Comparison of ENCODE assay signal across 19 mouse cellular contexts in genomic region chr13:43959121-43959572, GRCm38 (mm10).
DNase-seq lines count a peak whose midpoint lies in the region; ATAC-seq and TF ChIP-seq lines count a peak whose summit lies in the region.
"Had no signal": no experiment of that assay in that cellular context is flagged by ENCODE, and none has a peak within 500 bp of the region (broad histone marks: within the 10 kb centered on the region; RNA-seq: fewer than 3 reads in every experiment).

No protein-coding gene starts in this region.

- no peaks in the 10 kb centered on the region for H3K36me3 ChIP-seq in liver, postnatal 0 days (replicated peaks; ENCODE audit: insufficient read depth, low read length)
- no peaks in the 10 kb centered on the region for H3K36me3 ChIP-seq in neural tube, embryonic 15.5 days
- no peaks in the 10 kb centered on the region for H3K36me3 ChIP-seq in kidney, adult 2 months (ENCODE audit: control insufficient read depth, insufficient read depth, low read length)
- H3K36me3 ChIP-seq: liver, embryonic 13.5 days had no signal

- H3K9me3 ChIP-seq in liver, postnatal 0 days (ENCODE audit: low read length), result no peaks in the 10 kb centered on the region
- no peaks in the 10 kb centered on the region for H3K9me3 ChIP-seq in neural tube, embryonic 15.5 days (replicated peaks)
- H3K9me3 ChIP-seq: liver, embryonic 13.5 days had no signal

- no peaks in the 10 kb centered on the region for H3K27me3 ChIP-seq in liver, postnatal 0 days (ENCODE audit: insufficient read depth, low read length)
- H3K27me3 ChIP-seq in neural tube, embryonic 15.5 days (replicated peaks), result 0 out of 2 replicates have a peak, but pooled peaks cover 2% of the 10 kb centered on the region
- no peaks in the 10 kb centered on the region for H3K27me3 ChIP-seq in kidney, adult 2 months (replicated peaks; ENCODE audit: control insufficient read depth, insufficient read depth, low read length)
- H3K27me3 ChIP-seq: liver, embryonic 13.5 days had no signal

- WGBS in liver, postnatal 0 days (ENCODE audit: insufficient replicate concordance), result 32% methylated on average over 9 of the region's 9 CpGs
- WGBS in neural tube, embryonic 15.5 days, result 59% methylated on average over 9 of the region's 9 CpGs
- 62% methylated on average over 9 of the region's 9 CpGs for WGBS in kidney, adult 2 months

- H3K9ac ChIP-seq in liver, postnatal 0 days (replicated peaks), result no peak overlapping the region
- no peak overlapping the region for H3K9ac ChIP-seq in neural tube, embryonic 15.5 days (replicated peaks)
- H3K9ac ChIP-seq: liver, embryonic 13.5 days had no signal

- H3K27ac ChIP-seq in liver, postnatal 0 days (ENCODE audit: low read depth), result peak overlapping the region; percentile 45; the same call in 1 of the 2 replicates
- H3K27ac ChIP-seq in neural tube, embryonic 15.5 days (replicated peaks), result no peak overlapping the region
- no peak overlapping the region for H3K27ac ChIP-seq in kidney, adult 2 months (ENCODE audit: insufficient read depth, low read depth, low read length)
- H3K27ac ChIP-seq: left cerebral cortex, adult 2 months; liver, embryonic 13.5 days; stomach, postnatal 0 days had no signal

- H3K4me2 ChIP-seq in liver, postnatal 0 days (ENCODE audit: low read depth, low read length), result 0 out of 2 replicates have a peak overlapping the region, but pooled peaks have one; percentile 15
- H3K4me2 ChIP-seq in neural tube, embryonic 15.5 days, result peak overlapping the region; percentile 31
- H3K4me2 ChIP-seq: heart, embryonic 11.5 days; liver, embryonic 13.5 days had no signal

- no peak for DNase-seq in liver, postnatal 0 days
- DNase-seq in liver, result no peak
- DNase-seq in B cell, adult 2 months, result peak; percentile 69 to 76
- no peak for DNase-seq in frontal cortex, postnatal 10 days (ENCODE audit: low spot score in 2 of 2)
- no peak for DNase-seq in retina, embryonic 14.5 days (ENCODE audit: low spot score)
- no peak for DNase-seq in kidney, adult 2 months
- DNase-seq: adrenal gland, postnatal 36 days; cerebellum, postnatal 14 days; gastrocnemius, postnatal 25 days; heart, postnatal 4 days; liver, embryonic 13.5 days had no signal

- TF ChIP-seq EP300 in liver, postnatal 0 days (IDR thresholded peaks at IDR 0.05; ENCODE audit: low read depth), result no peak

- no peak for TF ChIP-seq POLR2A in kidney, adult 2 months (IDR thresholded peaks at IDR 0.05; ENCODE audit: low read depth, low read length)

- no peaks in the 10 kb centered on the region for H3K4me1 ChIP-seq in liver, postnatal 0 days (ENCODE audit: insufficient read depth)
- peaks cover 16% of the 10 kb centered on the region for H3K4me1 ChIP-seq in neural tube, embryonic 15.5 days
- peaks cover 21% of the 10 kb centered on the region for H3K4me1 ChIP-seq in kidney, adult 2 months (ENCODE audit: control insufficient read depth, insufficient read depth, low read length)
- H3K4me1 ChIP-seq: liver, embryonic 13.5 days had no signal

- no peak for ATAC-seq in liver, postnatal 0 days
- ATAC-seq in common myeloid progenitor, adult 5-6 weeks (replicated peaks; ENCODE audit: low read depth, poor library complexity, severe bottlenecking), result peak; percentile 75
- no peak for ATAC-seq in neural tube, embryonic 15.5 days (ENCODE audit: low FRiP score)
- ATAC-seq: activated CD4-positive, CD25-positive, alpha-beta regulatory T cell, adult 4 months; inflammation-experienced regulatory T-cells, adult 6 months; lung, postnatal 0 days had no signal

- no peak for TF ChIP-seq CTCF in liver, postnatal 0 days (IDR thresholded peaks at IDR 0.05; ENCODE audit: low read depth)
- no peak for TF ChIP-seq CTCF in kidney, adult 2 months (conservative IDR thresholded peaks at IDR 0.05; ENCODE audit: insufficient read depth, insufficient read length, low read depth, low read length)

- no peak overlapping the region for H3K4me3 ChIP-seq in liver, postnatal 0 days (ENCODE audit: low read depth, low read length)
- H3K4me3 ChIP-seq in neural tube, embryonic 15.5 days (replicated peaks), result no peak overlapping the region
- no peak overlapping the region for H3K4me3 ChIP-seq in kidney, adult 2 months (ENCODE audit: insufficient read depth, low read depth, low read length)
- H3K4me3 ChIP-seq: left cerebral cortex, adult 2 months; liver, embryonic 13.5 days had no signal

Comparison
In these comparisons a context has a peak if more than half of its experiments do, and no peak if none do; other contexts are left out.
1. DNase-seq: peak in B cell, adult 2 months (2 of 2); none in liver, postnatal 0 days (single experiment), liver (single experiment), frontal cortex, postnatal 10 days (0 of 2), retina, embryonic 14.5 days (single experiment) and kidney, adult 2 months (single experiment).